Mouse (Mus musculus) CH12.LX (cell line): ENCODE measurements at regions not wholly inside any gene's neighbourhood (a gene's known extent, or its start where the extent isn't known, plus 50 kb on each side); places are given as distances from the start of the nearest gene placed in this dataset.

Experiments
- CTCF ChIP-seq, 2 experiments: IDR thresholded peaks in 1 of 2; conservative IDR thresholded peaks in 1 of 2; 2 replicates each; pipeline ENCODE4 v1.5.1; 2011 to 2012; ENCODE audit warnings: low read depth in 2 of 2, low read length in 2 of 2, improper control_type of control experiment in 1 of 2, inconsistent platforms in 1 of 2, mild to moderate bottlenecking in 1 of 2, moderate library complexity in 1 of 2
- MAX ChIP-seq: IDR thresholded peaks from 2 replicates; pipeline ENCODE4 v1.6.1; 2011; ENCODE audit warnings: low read length, improper control_type of control experiment
- MEF2A ChIP-seq: IDR thresholded peaks from 2 replicates; pipeline ENCODE4 v1.6.1; 2014; ENCODE audit warnings: low read depth, mild to moderate bottlenecking, inconsistent platforms, low read length, improper control_type of control experiment, borderline replicate concordance
- POLR2AphosphoS2 ChIP-seq: IDR thresholded peaks from 2 replicates; pipeline ENCODE4 v1.6.1; 2011; ENCODE audit warnings: low read depth, low read length, improper control_type of control experiment
- RAD21 ChIP-seq: IDR thresholded peaks from 2 replicates; pipeline ENCODE4 v1.6.1; 2011; ENCODE audit warnings: low read depth, mild to moderate bottlenecking, low read length, improper control_type of control experiment, moderate library complexity
- RCOR1 ChIP-seq: conservative IDR thresholded peaks from 2 replicates; pipeline ENCODE4 v1.6.1; 2012; ENCODE audit warnings: low read depth, mild to moderate bottlenecking, inconsistent platforms, low read length, improper control_type of control experiment
- ZC3H11A ChIP-seq: IDR thresholded peaks from 2 replicates; pipeline ENCODE4 v1.6.1; 2012; ENCODE audit warnings: low read depth, mild to moderate bottlenecking, inconsistent platforms, low read length, improper control_type of control experiment
- ZNF384 ChIP-seq: IDR thresholded peaks from 2 replicates; pipeline ENCODE4 v1.6.1; 2012; ENCODE audit warnings: low read depth, low read length, improper control_type of control experiment, inconsistent platforms

- TF ChIP-seq MEF2A (no peak), ZC3H11A (no peak), POLR2AphosphoS2 (no peak), RCOR1 (no peak), MAX (no peak), ZNF384 (no peak), CTCF (conservative IDR thresholded peaks at IDR 0.05 in 1 of 2, IDR thresholded peaks at IDR 0.05 in 1 of 2; ENCODE audit: low read depth in 2 of 2, low read length in 2 of 2) (no peak), RAD21 (no peak)
Observed at GRCm38 (mm10) chr14:102843700-102844099, 138.7 kb downstream of the Kctd12 start.
